Mouse (Mus musculus) monocyte, adult 2 months (primary cell): ENCODE data around the gene Zfhx3.

ENCODE experiments used
- DNase-seq, 2 experiments: peaks; one replicate each; pipeline ENCODE4 v3.0.0; 2022; ENCODE audit warnings: low spot score in 2 of 2, low read depth in 1 of 2

Gene Zfhx3

GRCm38 (mm10) chr8:108882073-108882472, 939.6 kb downstream of the Zfhx3 start:
- DNase-seq = no peak

- DNase-seq = no peak
These were observed 940.9 kb downstream of the Zfhx3 start for GRCm38 (mm10) chr8:108883381-108883780.

DNA sequence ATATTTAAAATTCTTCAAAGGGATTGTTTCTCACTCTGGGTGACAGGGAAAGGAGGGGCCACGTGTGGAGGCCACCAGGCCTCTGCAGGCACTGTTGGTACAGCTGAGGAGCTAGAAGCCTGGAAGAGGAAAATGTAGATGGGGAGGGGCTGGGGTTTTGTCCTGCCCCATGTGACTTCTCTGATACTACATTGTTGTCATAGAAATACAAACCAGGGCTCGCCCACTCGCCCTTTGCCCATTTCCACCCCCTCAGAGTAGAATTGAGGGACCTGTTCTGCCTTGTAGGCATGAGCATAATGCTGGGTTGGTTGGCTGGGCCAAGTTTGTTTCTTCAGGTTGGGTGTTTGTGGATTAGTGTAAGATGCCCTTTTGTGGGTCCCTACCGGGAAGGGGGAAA, 942.5 kb downstream of the Zfhx3 start:
- no peak for DNase-seq

DNA sequence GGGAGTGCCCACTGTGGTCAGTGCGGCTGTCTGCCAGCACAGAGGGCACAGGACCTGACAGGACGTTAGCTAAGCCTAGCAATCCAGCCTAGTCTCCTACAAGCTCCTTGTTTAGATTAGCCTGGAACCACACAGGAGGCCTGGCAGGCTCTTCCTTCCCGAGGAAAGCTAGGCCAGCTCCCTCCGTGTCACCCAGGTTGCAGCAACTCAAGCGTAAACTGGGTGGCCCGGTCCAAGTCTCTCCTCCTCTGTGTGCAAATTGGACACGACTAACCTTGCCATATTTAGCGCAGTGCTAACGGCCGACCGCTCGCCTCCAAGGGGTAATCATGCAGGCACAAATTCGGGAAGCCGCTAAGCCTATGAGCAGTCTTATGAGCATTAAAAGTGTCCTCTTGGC, 943.0 kb downstream of the Zfhx3 start:
- DNase-seq = no peak

DNA sequence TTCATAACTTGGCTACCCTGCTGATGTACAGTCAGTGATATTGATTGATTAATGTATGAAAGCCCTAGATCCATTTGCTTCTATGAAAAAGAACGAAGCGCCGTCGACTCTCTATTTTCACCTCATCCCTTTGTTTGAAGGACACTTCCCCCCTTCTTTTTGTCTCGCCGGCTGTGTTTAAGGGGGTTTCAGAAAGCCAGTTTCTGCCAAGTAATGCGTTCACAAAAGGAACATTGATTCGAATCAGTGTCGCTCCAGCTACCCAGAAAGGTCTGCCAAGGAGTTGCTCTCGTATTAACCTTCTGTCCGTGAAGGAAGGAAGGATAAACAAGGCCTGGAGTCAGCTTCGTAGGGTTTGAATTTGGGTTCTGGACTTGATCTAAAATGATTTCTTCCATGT, 943.4 kb downstream of the Zfhx3 start:
- no peak for DNase-seq

GRCm38 (mm10) chr8:108886599-108887255, 944.3 kb downstream of the Zfhx3 start:
- peak; percentile 18 to 58 for DNase-seq

- no peak for DNase-seq
These were observed 944.8 kb downstream of the Zfhx3 start for GRCm38 (mm10) chr8:108887256-108887615.

DNA sequence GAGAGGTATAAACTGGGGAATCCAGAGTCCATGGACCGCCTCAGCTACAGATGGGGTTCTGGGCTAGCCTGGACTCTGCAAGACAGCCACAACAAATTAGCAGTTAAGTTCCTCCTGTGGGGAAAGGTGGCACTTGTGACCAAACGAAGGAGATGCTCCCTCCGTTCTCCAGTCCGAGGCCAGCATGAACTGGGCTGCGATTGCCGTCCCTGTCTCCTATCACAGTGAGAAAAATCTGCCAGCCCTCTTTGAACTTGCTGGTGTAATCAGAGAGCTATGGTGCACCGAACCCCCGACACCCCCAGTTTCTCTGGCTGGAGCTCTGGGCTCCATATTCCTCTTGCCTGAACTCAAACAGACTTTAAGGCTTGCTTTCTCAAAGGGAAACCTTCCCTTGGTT, 945.4 kb downstream of the Zfhx3 start:
- DNase-seq = no peak

DNA sequence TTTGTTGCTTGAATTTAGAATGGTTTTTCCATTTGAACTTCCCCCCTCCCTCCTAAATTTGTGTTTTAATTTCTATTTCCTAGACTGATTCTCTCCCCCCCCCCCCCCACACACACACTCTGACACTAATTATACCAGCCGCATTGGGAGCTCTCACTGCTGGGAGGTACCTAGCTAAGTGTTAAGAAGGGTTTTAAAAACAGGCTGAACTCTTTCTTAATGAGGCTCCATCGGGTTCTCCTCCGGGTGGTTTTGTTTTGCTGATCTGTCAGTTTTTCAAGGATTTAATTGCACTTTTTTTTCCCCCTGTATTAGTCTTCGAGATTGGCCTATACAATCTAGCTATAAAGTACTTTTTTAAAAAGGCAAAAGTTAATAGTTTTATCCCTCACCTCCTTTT, 946.5 kb downstream of the Zfhx3 start:
- no peak for DNase-seq

- DNase-seq = no peak
These were observed 947.0 kb downstream of the Zfhx3 start for GRCm38 (mm10) chr8:108889406-108889805.

DNA sequence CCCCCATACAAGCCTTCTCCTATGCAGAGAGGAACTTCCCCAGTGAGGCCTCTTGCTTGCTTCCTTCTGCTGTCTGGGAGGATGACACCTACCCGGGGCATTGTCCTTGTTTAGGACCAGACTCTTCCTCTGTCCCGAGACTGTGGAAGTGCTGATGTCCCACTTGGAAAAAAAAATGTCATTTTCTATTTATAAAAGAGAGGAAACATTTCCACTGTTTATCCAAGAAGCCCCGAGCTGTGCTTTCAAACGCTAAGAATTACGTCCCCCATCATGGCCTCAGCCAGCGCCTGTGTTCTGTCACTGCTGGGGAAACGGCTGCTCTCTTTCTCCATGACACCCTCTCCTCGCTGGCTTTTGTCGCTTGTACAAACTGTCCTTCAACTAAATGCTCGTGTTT, 951.8 kb downstream of the Zfhx3 start:
- no peak for DNase-seq

- DNase-seq = no peak
These were observed 954.3 kb downstream of the Zfhx3 start for GRCm38 (mm10) chr8:108896468-108897346.

- DNase-seq = no peak
These were observed 955.1 kb downstream of the Zfhx3 start for GRCm38 (mm10) chr8:108897347-108898100.

DNA sequence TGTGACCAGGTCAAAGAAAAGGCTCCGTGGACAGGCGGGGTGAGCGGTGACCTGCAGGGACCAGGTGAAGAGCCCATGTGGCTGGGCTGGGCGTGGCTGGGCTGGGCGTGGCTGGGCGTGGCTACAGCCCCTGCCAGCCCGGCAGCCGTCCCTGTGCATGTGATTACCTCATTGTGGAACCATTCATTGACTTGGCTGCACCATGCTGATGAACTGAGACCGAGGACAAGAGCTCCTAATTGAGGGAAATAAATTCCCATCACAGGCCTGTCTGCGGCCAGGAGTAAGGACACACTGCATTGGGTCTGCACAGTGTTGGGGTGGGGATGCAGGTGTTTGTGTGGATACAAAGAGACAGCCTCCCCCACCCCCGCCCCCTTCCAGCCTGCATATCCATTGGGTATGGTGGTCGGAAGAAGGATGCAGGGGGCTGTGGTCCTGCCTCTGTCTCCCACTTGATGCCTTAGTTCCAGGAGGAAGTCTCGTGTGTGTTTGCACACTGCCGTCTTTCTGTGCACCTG, 956.9 kb downstream of the Zfhx3 start:
- DNase-seq = no peak

DNA sequence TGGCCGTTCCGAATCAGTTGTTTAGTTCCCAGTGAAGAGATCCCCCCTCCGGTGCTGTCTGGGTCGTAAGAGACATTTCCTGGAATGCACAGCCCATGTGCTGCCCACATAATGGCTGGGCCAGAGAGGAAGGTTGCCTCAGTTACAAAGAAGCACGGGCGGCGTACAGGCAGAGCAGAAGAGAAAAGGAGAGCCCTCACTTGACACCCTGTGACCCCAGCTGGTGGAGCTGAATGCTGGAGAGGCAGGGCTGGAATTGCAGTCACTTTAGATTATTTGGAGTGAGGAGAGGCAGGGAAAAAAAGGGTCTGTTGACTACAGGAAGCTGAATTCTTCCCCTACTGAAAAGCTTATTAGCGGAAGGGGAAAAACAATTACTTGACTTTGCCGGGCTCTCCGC, 958.1 kb downstream of the Zfhx3 start:
- DNase-seq = no peak

DNA sequence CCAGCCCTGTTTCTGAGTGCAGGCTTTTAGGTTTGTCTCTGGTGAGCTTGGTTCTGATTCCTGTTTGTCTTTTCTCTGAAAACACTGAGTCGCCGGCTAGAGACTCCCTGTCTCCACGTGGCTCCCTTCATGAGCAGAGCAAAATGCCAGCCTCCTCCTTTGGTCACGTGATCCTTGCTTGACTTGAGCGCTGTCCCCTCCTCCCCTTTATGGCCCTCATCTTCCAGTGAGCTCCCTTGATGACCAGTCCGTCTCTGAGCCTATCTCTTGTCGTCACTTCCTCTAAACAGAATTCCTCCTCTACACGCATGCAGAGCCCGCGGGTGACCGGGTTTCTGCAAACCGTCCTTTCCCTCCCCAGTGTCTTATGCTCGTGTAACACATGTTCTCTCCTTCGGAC, 958.8 kb downstream of the Zfhx3 start:
- DNase-seq = no peak

- no peak for DNase-seq
These were observed 961.1 kb downstream of the Zfhx3 start for GRCm38 (mm10) chr8:108903550-108903949.

GRCm38 (mm10) chr8:108904288-108904971, 962.0 kb downstream of the Zfhx3 start:
- DNase-seq = no peak

DNA sequence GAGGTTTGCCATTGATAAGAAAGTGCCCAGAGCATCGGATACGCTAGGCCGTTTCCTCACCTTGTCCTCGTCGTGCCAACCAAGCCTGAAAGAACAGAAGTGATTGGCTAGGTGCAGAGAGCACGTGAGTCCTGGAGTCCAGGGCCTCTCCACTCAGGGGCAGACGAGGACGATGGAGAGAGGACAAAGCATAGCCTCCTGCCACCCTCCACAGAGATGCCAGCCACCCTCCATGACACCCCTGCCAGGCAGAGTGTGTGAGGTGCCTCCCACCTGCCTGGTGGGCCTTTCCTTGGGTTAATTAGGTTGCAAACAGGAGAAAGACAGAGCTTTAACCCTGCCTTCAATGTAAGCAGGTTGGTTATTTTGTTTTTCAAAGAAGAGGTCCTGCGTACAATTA, 965.6 kb downstream of the Zfhx3 start:
- no peak for DNase-seq

GRCm38 (mm10) chr8:108908540-108908939, 966.1 kb downstream of the Zfhx3 start:
- no peak for DNase-seq

DNA sequence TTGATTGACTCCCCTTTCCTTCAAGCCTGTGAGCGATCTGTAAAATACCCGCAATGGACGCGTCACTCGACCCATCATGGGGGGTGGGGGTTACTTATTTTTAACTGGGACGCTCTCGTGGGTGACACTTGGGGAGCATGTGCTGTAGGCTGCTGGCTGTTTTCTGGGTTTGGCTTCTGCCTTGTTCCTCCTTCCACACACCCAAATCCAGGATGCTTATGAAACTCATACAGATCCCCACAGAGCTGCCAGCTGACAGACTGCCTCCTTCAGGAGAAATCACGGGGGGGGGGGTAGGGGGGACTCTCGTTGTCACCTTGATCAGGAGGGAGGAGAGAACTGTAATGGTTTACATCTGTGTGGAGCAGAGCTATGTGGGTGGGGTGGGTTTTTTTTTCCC, 966.6 kb downstream of the Zfhx3 start:
- no peak for DNase-seq
